Mouse (Mus musculus): ENCODE measurements at regions not wholly inside any gene's neighbourhood (a gene's known extent, or its start where the extent isn't known, plus 50 kb on each side); places are given as distances from the start of the nearest gene placed in this dataset.
"Not testable (repeated sequence)": the region's sequence is repeated elsewhere in the genome, so short reads cannot be mapped to it uniquely, and the experiment has no call there.

GRCm38 (mm10) chr16:80893761-80894160, 306.7 kb upstream of the Ncam2 start:
- DNase-seq (ENCODE audit: low spot score in 2 of 2): peak; percentile 25 to 30

- no peak for DNase-seq (ENCODE audit: low spot score in 2 of 2)
These were observed 279.7 kb upstream of the Ncam2 start for GRCm38 (mm10) chr16:80920711-80921279.

- DNase-seq (ENCODE audit: low spot score in 2 of 2): no peak
These were observed 269.5 kb upstream of the Ncam2 start for GRCm38 (mm10) chr16:80931017-80931416.

- DNase-seq (ENCODE audit: low spot score in 2 of 2): no peak
These were observed 269.0 kb upstream of the Ncam2 start for GRCm38 (mm10) chr16:80931477-80931876.

- no peak for DNase-seq (ENCODE audit: low spot score in 2 of 2)
These were observed 264.8 kb upstream of the Ncam2 start for GRCm38 (mm10) chr16:80935741-80936140.

- DNase-seq (ENCODE audit: low spot score in 2 of 2): no peak
These were observed 238.4 kb upstream of the Ncam2 start for GRCm38 (mm10) chr16:80962141-80962540.

GRCm38 (mm10) chr16:80981573-80982105, 218.9 kb upstream of the Ncam2 start:
- DNase-seq (ENCODE audit: low spot score in 2 of 2): no peak

- DNase-seq (ENCODE audit: low spot score in 2 of 2): no peak
These were observed 212.7 kb upstream of the Ncam2 start for GRCm38 (mm10) chr16:80987816-80988215.

GRCm38 (mm10) chr16:81036831-81037230, 163.7 kb upstream of the Ncam2 start:
- not testable (repeated sequence) for DNase-seq (ENCODE audit: low spot score in 2 of 2)

- DNase-seq (ENCODE audit: low spot score in 2 of 2): no peak
These were observed 159.2 kb upstream of the Ncam2 start for GRCm38 (mm10) chr16:81041262-81041661.

GRCm38 (mm10) chr16:81045686-81046085, 154.8 kb upstream of the Ncam2 start:
- DNase-seq (ENCODE audit: low spot score in 2 of 2): no peak

- DNase-seq (ENCODE audit: low spot score in 2 of 2): no peak
These were observed 132.2 kb upstream of the Ncam2 start for GRCm38 (mm10) chr16:81068330-81068729.

All from layer of hippocampus, adult 8-10 months (tissue).